Mouse (Mus musculus): ENCODE data around the gene Chchd6. TPM values are rescaled to one million over a fixed set of nuclear protein-coding genes. Genes with fewer than 3 reads are reported as not detected.

Gene Chchd6
- polyA plus RNA-seq, 1 experiment from 2014 or later, result 55.9 TPM

GRCm38 (mm10) chr6:89499961-89500360 lies 95.5 kb downstream of the Chchd6 start:
- peaks cover 3% of the 10 kb centered on the region; the same call in 1 of the 2 replicates for H3K4me1 ChIP-seq (replicated peaks; ENCODE audit: control insufficient read depth, insufficient read depth, low read length)
- ATAC-seq (ENCODE audit: low read depth), result no peak
- WGBS, result 86% methylated on average over 1 of the region's 1 CpGs
- H3K27ac ChIP-seq (ENCODE audit: low read length), result no peak overlapping the region
- H3K36me3 ChIP-seq (ENCODE audit: control insufficient read depth, insufficient read depth, low read length), result no peaks in the 10 kb centered on the region
- no peaks in the 10 kb centered on the region for H3K27me3 ChIP-seq (ENCODE audit: control insufficient read depth, insufficient read depth, low read depth, low read length)
- H3K4me2 ChIP-seq (ENCODE audit: low read depth, low read length), result no peak overlapping the region
- H3K9me3 ChIP-seq (ENCODE audit: control insufficient read depth, low read length), result no peaks in the 10 kb centered on the region
- no peak overlapping the region for H3K9ac ChIP-seq (ENCODE audit: low read length)
- no peak overlapping the region for H3K4me3 ChIP-seq (ENCODE audit: low read length)

- Histone ChIP-seq H3K9ac (ENCODE audit: low read length) (no peak overlapping the region), H3K27ac (ENCODE audit: low read length) (no peak overlapping the region), H3K36me3 (ENCODE audit: control insufficient read depth, insufficient read depth, low read length) (no peaks in the 10 kb centered on the region), H3K9me3 (ENCODE audit: control insufficient read depth, low read length) (no peaks in the 10 kb centered on the region), H3K4me2 (ENCODE audit: low read depth, low read length) (no peak overlapping the region), H3K4me3 (ENCODE audit: low read length) (no peak overlapping the region), H3K27me3 (ENCODE audit: control insufficient read depth, insufficient read depth, low read depth, low read length) (no peaks in the 10 kb centered on the region), H3K4me1 (replicated peaks; ENCODE audit: control insufficient read depth, insufficient read depth, low read length) (peaks cover 3% of the 10 kb centered on the region; the same call in 1 of the 2 replicates)
- WGBS, result 44% methylated on average over 6 of the region's 6 CpGs
- peak; percentile 66; the same call in 1 of the 2 replicates for ATAC-seq (ENCODE audit: low read depth)
Observed at GRCm38 (mm10) chr6:89498764-89499516, 96.5 kb downstream of the Chchd6 start.

GRCm38 (mm10) chr6:89496916-89497315 lies 98.5 kb downstream of the Chchd6 start:
- no peaks in the 10 kb centered on the region for H3K27me3 ChIP-seq (ENCODE audit: control insufficient read depth, insufficient read depth, low read depth, low read length)
- no peak overlapping the region for H3K4me3 ChIP-seq (ENCODE audit: low read length)
- 91% methylated on average over 1 of the region's 1 CpGs for WGBS
- H3K27ac ChIP-seq (ENCODE audit: low read length), result no peak overlapping the region
- no peak overlapping the region for H3K9ac ChIP-seq (ENCODE audit: low read length)
- H3K9me3 ChIP-seq (ENCODE audit: control insufficient read depth, low read length), result no peaks in the 10 kb centered on the region
- H3K4me1 ChIP-seq (replicated peaks; ENCODE audit: control insufficient read depth, insufficient read depth, low read length), result peaks cover 3% of the 10 kb centered on the region; the same call in 1 of the 2 replicates
- ATAC-seq (ENCODE audit: low read depth), result no peak
- H3K4me2 ChIP-seq (ENCODE audit: low read depth, low read length), result no peak overlapping the region
- no peaks in the 10 kb centered on the region for H3K36me3 ChIP-seq (ENCODE audit: control insufficient read depth, insufficient read depth, low read length)

- Histone ChIP-seq H3K27ac (ENCODE audit: low read length) (no peak overlapping the region), H3K9ac (ENCODE audit: low read length) (no peak overlapping the region), H3K4me1 (replicated peaks; ENCODE audit: control insufficient read depth, insufficient read depth, low read length) (no peaks in the 10 kb centered on the region), H3K9me3 (ENCODE audit: control insufficient read depth, low read length) (no peaks in the 10 kb centered on the region), H3K4me3 (ENCODE audit: low read length) (no peak overlapping the region), H3K27me3 (ENCODE audit: control insufficient read depth, insufficient read depth, low read depth, low read length) (no peaks in the 10 kb centered on the region), H3K36me3 (ENCODE audit: control insufficient read depth, insufficient read depth, low read length) (no peaks in the 10 kb centered on the region), H3K4me2 (ENCODE audit: low read depth, low read length) (no peak overlapping the region)
- ATAC-seq (ENCODE audit: low read depth), result no peak
- WGBS, result 68% methylated on average over 4 of the region's 4 CpGs
Observed at GRCm38 (mm10) chr6:89492368-89492767, 103.1 kb downstream of the Chchd6 start.

GRCm38 (mm10) chr6:89490369-89490768 lies 105.1 kb downstream of the Chchd6 start:
- no peaks in the 10 kb centered on the region for H3K36me3 ChIP-seq (ENCODE audit: control insufficient read depth, insufficient read depth, low read length)
- H3K4me1 ChIP-seq (replicated peaks; ENCODE audit: control insufficient read depth, insufficient read depth, low read length), result no peaks in the 10 kb centered on the region
- H3K9ac ChIP-seq (ENCODE audit: low read length), result no peak overlapping the region
- no peaks in the 10 kb centered on the region for H3K27me3 ChIP-seq (ENCODE audit: control insufficient read depth, insufficient read depth, low read depth, low read length)
- H3K4me3 ChIP-seq (ENCODE audit: low read length), result no peak overlapping the region
- 77% methylated on average over 3 of the region's 3 CpGs for WGBS
- no peak overlapping the region for H3K4me2 ChIP-seq (ENCODE audit: low read depth, low read length)
- ATAC-seq (ENCODE audit: low read depth), result no peak
- H3K9me3 ChIP-seq (ENCODE audit: control insufficient read depth, low read length), result no peaks in the 10 kb centered on the region
- no peak overlapping the region for H3K27ac ChIP-seq (ENCODE audit: low read length)

GRCm38 (mm10) chr6:89489533-89489932 lies 105.9 kb downstream of the Chchd6 start:
- Histone ChIP-seq H3K27ac (ENCODE audit: low read length) (no peak overlapping the region), H3K9ac (ENCODE audit: low read length) (no peak overlapping the region), H3K4me2 (ENCODE audit: low read depth, low read length) (no peak overlapping the region), H3K4me3 (ENCODE audit: low read length) (no peak overlapping the region), H3K36me3 (ENCODE audit: control insufficient read depth, insufficient read depth, low read length) (no peaks in the 10 kb centered on the region), H3K4me1 (replicated peaks; ENCODE audit: control insufficient read depth, insufficient read depth, low read length) (no peaks in the 10 kb centered on the region), H3K9me3 (ENCODE audit: control insufficient read depth, low read length) (no peaks in the 10 kb centered on the region), H3K27me3 (ENCODE audit: control insufficient read depth, insufficient read depth, low read depth, low read length) (no peaks in the 10 kb centered on the region)
- WGBS, result 78% methylated on average over 1 of the region's 1 CpGs
- no peak for ATAC-seq (ENCODE audit: low read depth)

GRCm38 (mm10) chr6:89486055-89486454 lies 109.4 kb downstream of the Chchd6 start:
- WGBS, result 40% methylated on average over 4 of the region's 4 CpGs
- H3K9ac ChIP-seq (ENCODE audit: low read length), result no peak overlapping the region
- no peak overlapping the region for H3K27ac ChIP-seq (ENCODE audit: low read length)
- no peak overlapping the region for H3K4me3 ChIP-seq (ENCODE audit: low read length)
- no peaks in the 10 kb centered on the region for H3K9me3 ChIP-seq (ENCODE audit: control insufficient read depth, low read length)
- no peaks in the 10 kb centered on the region for H3K36me3 ChIP-seq (ENCODE audit: control insufficient read depth, insufficient read depth, low read length)
- no peak overlapping the region for H3K4me2 ChIP-seq (ENCODE audit: low read depth, low read length)
- H3K4me1 ChIP-seq (replicated peaks; ENCODE audit: control insufficient read depth, insufficient read depth, low read length), result no peaks in the 10 kb centered on the region
- H3K27me3 ChIP-seq (ENCODE audit: control insufficient read depth, insufficient read depth, low read depth, low read length), result no peaks in the 10 kb centered on the region
- ATAC-seq (ENCODE audit: low read depth), result peak; percentile 34; the same call in 1 of the 2 replicates

GRCm38 (mm10) chr6:89481192-89481591 lies 114.3 kb downstream of the Chchd6 start:
- H3K4me1 ChIP-seq (replicated peaks; ENCODE audit: control insufficient read depth, insufficient read depth, low read length), result no peaks in the 10 kb centered on the region
- ATAC-seq (ENCODE audit: low read depth), result no peak
- H3K4me2 ChIP-seq (ENCODE audit: low read depth, low read length), result no peak overlapping the region
- WGBS, result 56% methylated on average over 4 of the region's 4 CpGs
- no peak overlapping the region for H3K27ac ChIP-seq (ENCODE audit: low read length)
- H3K4me3 ChIP-seq (ENCODE audit: low read length), result no peak overlapping the region
- no peaks in the 10 kb centered on the region for H3K27me3 ChIP-seq (ENCODE audit: control insufficient read depth, insufficient read depth, low read depth, low read length)
- H3K9me3 ChIP-seq (ENCODE audit: control insufficient read depth, low read length), result no peaks in the 10 kb centered on the region
- H3K36me3 ChIP-seq (ENCODE audit: control insufficient read depth, insufficient read depth, low read length), result no peaks in the 10 kb centered on the region
- no peak overlapping the region for H3K9ac ChIP-seq (ENCODE audit: low read length)

GRCm38 (mm10) chr6:89467908-89468307 lies 127.5 kb downstream of the Chchd6 start:
- ATAC-seq (ENCODE audit: low read depth), result no peak
- Histone ChIP-seq H3K27ac (ENCODE audit: low read length) (no peak overlapping the region), H3K9ac (ENCODE audit: low read length) (no peak overlapping the region), H3K4me3 (ENCODE audit: low read length) (no peak overlapping the region), H3K4me1 (replicated peaks; ENCODE audit: control insufficient read depth, insufficient read depth, low read length) (peaks cover 5% of the 10 kb centered on the region; the same call in 1 of the 2 replicates), H3K27me3 (ENCODE audit: control insufficient read depth, insufficient read depth, low read depth, low read length) (no peaks in the 10 kb centered on the region), H3K36me3 (ENCODE audit: control insufficient read depth, insufficient read depth, low read length) (no peaks in the 10 kb centered on the region), H3K4me2 (ENCODE audit: low read depth, low read length) (no peak overlapping the region), H3K9me3 (ENCODE audit: control insufficient read depth, low read length) (no peaks in the 10 kb centered on the region)
